Mouse (Mus musculus): ENCODE measurements around the gene Styxl1. TPM values are rescaled to one million over a fixed set of nuclear protein-coding genes. Genes with fewer than 3 reads are reported as not detected.

The Styxl1 gene
- polyA plus RNA-seq, 1 experiment from 2014 or later = 0.27 TPM

GRCm38 (mm10) chr5:135800927-135801326 is 22.7 kb upstream of the Styxl1 start:
- Histone ChIP-seq H3K4me1 (replicated peaks; ENCODE audit: control insufficient read depth, insufficient read depth) (no peaks in the 10 kb centered on the region), H3K27me3 (ENCODE audit: control insufficient read depth, insufficient read depth, low read length) (no peaks in the 10 kb centered on the region), H3K36me3 (ENCODE audit: control insufficient read depth, insufficient read depth, low read length) (no peaks in the 10 kb centered on the region), H3K4me2 (replicated peaks; ENCODE audit: low read depth) (no peak overlapping the region), H3K9ac (ENCODE audit: low read length) (no peak overlapping the region), H3K4me3 (ENCODE audit: low read depth, low read length) (no peak overlapping the region), H3K27ac (replicated peaks) (no peak overlapping the region), H3K9me3 (ENCODE audit: control insufficient read depth, low read length) (no peaks in the 10 kb centered on the region)
- 5% methylated on average over 6 of the region's 6 CpGs for WGBS
- no peak for ATAC-seq (ENCODE audit: low FRiP score, low TSS enrichment)
- TF ChIP-seq EP300 (optimal IDR thresholded peaks at IDR 0.05) = no peak
- no peak for TF ChIP-seq CTCF (IDR thresholded peaks at IDR 0.05; ENCODE audit: low read depth)
- no peak for DNase-seq (ENCODE audit: low spot score)

GRCm38 (mm10) chr5:135799746-135800145 is 21.6 kb upstream of the Styxl1 start:
- Histone ChIP-seq H3K9ac (ENCODE audit: low read length) (no peak overlapping the region), H3K4me1 (replicated peaks; ENCODE audit: control insufficient read depth, insufficient read depth) (no peaks in the 10 kb centered on the region), H3K27me3 (ENCODE audit: control insufficient read depth, insufficient read depth, low read length) (no peaks in the 10 kb centered on the region), H3K9me3 (ENCODE audit: control insufficient read depth, low read length) (no peaks in the 10 kb centered on the region), H3K36me3 (ENCODE audit: control insufficient read depth, insufficient read depth, low read length) (no peaks in the 10 kb centered on the region), H3K27ac (replicated peaks) (no peak overlapping the region), H3K4me2 (replicated peaks; ENCODE audit: low read depth) (no peak overlapping the region), H3K4me3 (ENCODE audit: low read depth, low read length) (no peak overlapping the region)
- DNase-seq (ENCODE audit: low spot score) (no peak), ATAC-seq (ENCODE audit: low FRiP score, low TSS enrichment) (no peak)
- TF ChIP-seq CTCF (IDR thresholded peaks at IDR 0.05; ENCODE audit: low read depth) (peak; percentile 61), EP300 (optimal IDR thresholded peaks at IDR 0.05) (no peak)
- 46% methylated on average over 4 of the region's 4 CpGs for WGBS

GRCm38 (mm10) chr5:135794859-135795181 is 16.6 kb upstream of the Styxl1 start:
- 14% methylated on average over 5 of the region's 5 CpGs for WGBS
- TF ChIP-seq CTCF (IDR thresholded peaks at IDR 0.05; ENCODE audit: low read depth) (no peak), EP300 (optimal IDR thresholded peaks at IDR 0.05) (no peak)
- no peak; the same call in 1 of the 2 replicates for ATAC-seq (ENCODE audit: low FRiP score, low TSS enrichment)

GRCm38 (mm10) chr5:135793996-135794858 is 16.0 kb upstream of the Styxl1 start:
- TF ChIP-seq CTCF (IDR thresholded peaks at IDR 0.05; ENCODE audit: low read depth) = peak; percentile 98
- no peak for TF ChIP-seq EP300 (optimal IDR thresholded peaks at IDR 0.05)
- Histone ChIP-seq H3K9me3 (ENCODE audit: control insufficient read depth, low read length) (no peaks in the 10 kb centered on the region), H3K4me2 (replicated peaks; ENCODE audit: low read depth) (peak overlapping the region; percentile 40), H3K36me3 (ENCODE audit: control insufficient read depth, insufficient read depth, low read length) (peaks cover 17% of the 10 kb centered on the region), H3K4me3 (ENCODE audit: low read depth, low read length) (peak overlapping the region; percentile 22), H3K27me3 (ENCODE audit: control insufficient read depth, insufficient read depth, low read length) (no peaks in the 10 kb centered on the region), H3K9ac (ENCODE audit: low read length) (peak overlapping the region; percentile 47; the same call in 1 of the 2 replicates), H3K27ac (replicated peaks) (no peak overlapping the region), H3K4me1 (replicated peaks; ENCODE audit: control insufficient read depth, insufficient read depth) (no peaks in the 10 kb centered on the region)
- peak; percentile 78 for ATAC-seq (ENCODE audit: low FRiP score, low TSS enrichment)
- peak; percentile 85 for DNase-seq (ENCODE audit: low spot score)
- 13% methylated on average over 20 of the region's 20 CpGs for WGBS

More at GRCm38 (mm10) chr5:135794859-135795181, 16.6 kb upstream of the Styxl1 start:
- Histone ChIP-seq H3K4me2 (replicated peaks; ENCODE audit: low read depth) (peak overlapping the region; percentile 40), H3K27me3 (ENCODE audit: control insufficient read depth, insufficient read depth, low read length) (no peaks in the 10 kb centered on the region), H3K4me3 (ENCODE audit: low read depth, low read length) (peak overlapping the region; percentile 22), H3K27ac (replicated peaks) (no peak overlapping the region), H3K9me3 (ENCODE audit: control insufficient read depth, low read length) (no peaks in the 10 kb centered on the region), H3K4me1 (replicated peaks; ENCODE audit: control insufficient read depth, insufficient read depth) (no peaks in the 10 kb centered on the region), H3K9ac (ENCODE audit: low read length) (no peak overlapping the region), H3K36me3 (ENCODE audit: control insufficient read depth, insufficient read depth, low read length) (peaks cover 12% of the 10 kb centered on the region; the same call in 1 of the 2 replicates)
- no peak for DNase-seq (ENCODE audit: low spot score)

GRCm38 (mm10) chr5:135782901-135783300 is 4.7 kb upstream of the Styxl1 start:
- Histone ChIP-seq H3K4me1 (replicated peaks; ENCODE audit: control insufficient read depth, insufficient read depth) (0 out of 2 replicates have a peak, but pooled peaks cover 7% of the 10 kb centered on the region), H3K4me3 (ENCODE audit: low read depth, low read length) (no peak overlapping the region), H3K9ac (ENCODE audit: low read length) (no peak overlapping the region), H3K4me2 (replicated peaks; ENCODE audit: low read depth) (no peak overlapping the region), H3K27ac (replicated peaks) (no peak overlapping the region), H3K27me3 (ENCODE audit: control insufficient read depth, insufficient read depth, low read length) (no peaks in the 10 kb centered on the region), H3K9me3 (ENCODE audit: control insufficient read depth, low read length) (no peaks in the 10 kb centered on the region), H3K36me3 (ENCODE audit: control insufficient read depth, insufficient read depth, low read length) (peaks cover 31% of the 10 kb centered on the region)
- DNase-seq (ENCODE audit: low spot score) (no peak), ATAC-seq (ENCODE audit: low FRiP score, low TSS enrichment) (no peak)
- WGBS = 77% methylated on average over 4 of the region's 4 CpGs
- no peak for TF ChIP-seq EP300 (optimal IDR thresholded peaks at IDR 0.05)
- TF ChIP-seq CTCF (IDR thresholded peaks at IDR 0.05; ENCODE audit: low read depth) = no peak

GRCm38 (mm10) chr5:135780331-135780730 is 2.1 kb upstream of the Styxl1 start:
- Histone ChIP-seq H3K9me3 (ENCODE audit: control insufficient read depth, low read length) (no peaks in the 10 kb centered on the region), H3K27ac (replicated peaks) (no peak overlapping the region), H3K4me1 (replicated peaks; ENCODE audit: control insufficient read depth, insufficient read depth) (0 out of 2 replicates have a peak, but pooled peaks cover 9% of the 10 kb centered on the region), H3K36me3 (ENCODE audit: control insufficient read depth, insufficient read depth, low read length) (peaks cover 10% of the 10 kb centered on the region; the same call in 1 of the 2 replicates), H3K4me3 (ENCODE audit: low read depth, low read length) (no peak overlapping the region), H3K9ac (ENCODE audit: low read length) (peak overlapping the region; percentile 23; the same call in 1 of the 2 replicates), H3K4me2 (replicated peaks; ENCODE audit: low read depth) (no peak overlapping the region), H3K27me3 (ENCODE audit: control insufficient read depth, insufficient read depth, low read length) (no peaks in the 10 kb centered on the region)
- WGBS = 64% methylated on average over 8 of the region's 8 CpGs
- DNase-seq (ENCODE audit: low spot score) = no peak
- no peak for ATAC-seq (ENCODE audit: low FRiP score, low TSS enrichment)
- no peak for TF ChIP-seq CTCF (IDR thresholded peaks at IDR 0.05; ENCODE audit: low read depth)
- no peak for TF ChIP-seq EP300 (optimal IDR thresholded peaks at IDR 0.05)
